Mouse (Mus musculus): ENCODE results near the gene Mamdc2. TPM values are rescaled to one million over a fixed set of nuclear protein-coding genes. Genes with fewer than 3 reads are reported as not detected.

The Mamdc2 gene
- polyA plus RNA-seq (2015; fragmentation: Nextera tagmentation; extraction: Ambion mirVana) = 0.99 and 1.2 TPM in 2 replicates

GRCm38 (mm10) chr19:23447988-23448497 lies at the start of gene Mamdc2:
Gene Mamdc2 (minus strand): TSS chr19:23448442.

GRCm38 (mm10) chr19:23273355-23274053 lies 174.7 kb downstream of the Mamdc2 start, which contains the start of gene Smc5:
Gene Smc5 (minus strand): TSS chr19:23273897.

Other genes starting within 250 kb of the Mamdc2 start
- 14.1 and 15.6 TPM in 2 replicates for gene Smc5, start 174.5 kb downstream of the Mamdc2 start, polyA plus RNA-seq (2015; fragmentation: Nextera tagmentation; extraction: Ambion mirVana)
- not detected in 2 replicates for gene 1700028P14Rik, start 204.4 kb upstream of the Mamdc2 start, polyA plus RNA-seq (2015; fragmentation: Nextera tagmentation; extraction: Ambion mirVana)
- gene Ptar1, start 239.0 kb upstream of the Mamdc2 start, polyA plus RNA-seq (2015; fragmentation: Nextera tagmentation; extraction: Ambion mirVana) = 4.6 and 6.0 TPM in 2 replicates

Data from skeletal muscle tissue, postnatal 0 days (tissue).